Mouse (Mus musculus) kidney, adult 9 months (tissue): Measurements from ENCODE around the gene Myo15b.

Experiments
- DNase-seq: peaks from one replicate; pipeline ENCODE4 v3.0.0; 2022

Myo15b gene

GRCm38 (mm10) chr11:115876438-115876837 lies 18.2 kb downstream of the Myo15b start:
- no peak for DNase-seq

- peak; percentile 92 for DNase-seq
These were observed 19.1 kb downstream of the Myo15b start for GRCm38 (mm10) chr11:115877174-115877755.

GRCm38 (mm10) chr11:115878071-115878470 lies 19.9 kb downstream of the Myo15b start:
- DNase-seq: peak; percentile 55

GRCm38 (mm10) chr11:115881002-115881401 lies 22.8 kb downstream of the Myo15b start:
- DNase-seq: no peak

GRCm38 (mm10) chr11:115883251-115883650 lies 25.0 kb downstream of the Myo15b start:
- DNase-seq: no peak

- DNase-seq: peak; percentile 73
These were observed 26.2 kb downstream of the Myo15b start for GRCm38 (mm10) chr11:115884361-115884760.

GRCm38 (mm10) chr11:115885281-115885680 lies 27.1 kb downstream of the Myo15b start:
- no peak for DNase-seq

GRCm38 (mm10) chr11:115886446-115886845 lies 28.2 kb downstream of the Myo15b start:
- DNase-seq: no peak

GRCm38 (mm10) chr11:115888020-115888419 lies 29.8 kb downstream of the Myo15b start:
- DNase-seq: no peak

GRCm38 (mm10) chr11:115889159-115889558 lies 31.0 kb downstream of the Myo15b start:
- no peak for DNase-seq

- DNase-seq: no peak
These were observed 34.0 kb downstream of the Myo15b start for GRCm38 (mm10) chr11:115892213-115892612.

GRCm38 (mm10) chr11:115893071-115893470 lies 34.9 kb downstream of the Myo15b start:
- DNase-seq: no peak

GRCm38 (mm10) chr11:115894755-115895520 lies 36.7 kb downstream of the Myo15b start:
- peak; percentile 63 for DNase-seq

- DNase-seq: no peak
These were observed 40.2 kb downstream of the Myo15b start for GRCm38 (mm10) chr11:115898446-115898845.

GRCm38 (mm10) chr11:115898886-115899285 lies 40.7 kb downstream of the Myo15b start:
- DNase-seq: peak; percentile 57

GRCm38 (mm10) chr11:115899486-115900266 lies 41.5 kb downstream of the Myo15b start, which contains the start of gene Smim5:
TSS of gene Smim5 (plus strand) at chr11:115899966.
- DNase-seq: peak; percentile 93

- peak; percentile 73 for DNase-seq
These were observed 42.5 kb downstream of the Myo15b start for GRCm38 (mm10) chr11:115900561-115901337.

GRCm38 (mm10) chr11:115901338-115902161 lies 43.3 kb downstream of the Myo15b start:
- DNase-seq: no peak

GRCm38 (mm10) chr11:115902177-115902576 lies 44.0 kb downstream of the Myo15b start:
- DNase-seq: no peak

GRCm38 (mm10) chr11:115902831-115903230 lies 44.6 kb downstream of the Myo15b start:
- peak; percentile 50 for DNase-seq

GRCm38 (mm10) chr11:115903384-115904230 lies 45.4 kb downstream of the Myo15b start:
- peak; percentile 39 for DNase-seq
